Mouse (Mus musculus): ENCODE measurements at regions not wholly inside any gene's neighbourhood (a gene's known extent, or its start where the extent isn't known, plus 50 kb on each side); places are given as distances from the start of the nearest gene placed in this dataset.

GRCm38 (mm10) chr1:42008046-42008445, 687.5 kb upstream of the Pou3f3 start:
- DNase-seq (ENCODE audit: low read depth, low spot score), result no peak

GRCm38 (mm10) chr1:42012911-42013310, 682.7 kb upstream of the Pou3f3 start:
- DNase-seq (ENCODE audit: low read depth, low spot score), result no peak

- DNase-seq (ENCODE audit: low read depth, low spot score), result no peak
These were observed 676.6 kb upstream of the Pou3f3 start for GRCm38 (mm10) chr1:42018966-42019365.

- no peak for DNase-seq (ENCODE audit: low read depth, low spot score)
These were observed 669.8 kb upstream of the Pou3f3 start for GRCm38 (mm10) chr1:42025781-42026180.

- DNase-seq (ENCODE audit: low read depth, low spot score), result no peak
These were observed 669.1 kb upstream of the Pou3f3 start for GRCm38 (mm10) chr1:42026423-42026822.

- DNase-seq (ENCODE audit: low read depth, low spot score), result no peak
These were observed 661.8 kb upstream of the Pou3f3 start for GRCm38 (mm10) chr1:42033786-42034185.

- DNase-seq (ENCODE audit: low read depth, low spot score), result no peak
These were observed 660.2 kb upstream of the Pou3f3 start for GRCm38 (mm10) chr1:42035371-42035770.

- no peak for DNase-seq (ENCODE audit: low read depth, low spot score)
These were observed 654.0 kb upstream of the Pou3f3 start for GRCm38 (mm10) chr1:42041544-42041943.

GRCm38 (mm10) chr1:42058494-42058893, 637.1 kb upstream of the Pou3f3 start:
- DNase-seq (ENCODE audit: low read depth, low spot score), result no peak

GRCm38 (mm10) chr1:42070064-42070463, 625.5 kb upstream of the Pou3f3 start:
- no peak for DNase-seq (ENCODE audit: low read depth, low spot score)

GRCm38 (mm10) chr1:42096026-42096425, 599.5 kb upstream of the Pou3f3 start:
- no peak for DNase-seq (ENCODE audit: low read depth, low spot score)

GRCm38 (mm10) chr1:42098580-42098979, 597.0 kb upstream of the Pou3f3 start:
- no peak for DNase-seq (ENCODE audit: low read depth, low spot score)

- no peak for DNase-seq (ENCODE audit: low read depth, low spot score)
These were observed 588.0 kb upstream of the Pou3f3 start for GRCm38 (mm10) chr1:42107521-42107920.

- DNase-seq (ENCODE audit: low read depth, low spot score), result no peak
These were observed 587.6 kb upstream of the Pou3f3 start for GRCm38 (mm10) chr1:42107925-42108324.

GRCm38 (mm10) chr1:42152175-42152790, 543.3 kb upstream of the Pou3f3 start:
- no peak for DNase-seq (ENCODE audit: low read depth, low spot score)

- no peak for DNase-seq (ENCODE audit: low read depth, low spot score)
These were observed 542.7 kb upstream of the Pou3f3 start for GRCm38 (mm10) chr1:42152916-42153315.

GRCm38 (mm10) chr1:42167790-42168572, 527.6 kb upstream of the Pou3f3 start:
- no peak for DNase-seq (ENCODE audit: low read depth, low spot score)

GRCm38 (mm10) chr1:42169505-42169904, 526.1 kb upstream of the Pou3f3 start:
- DNase-seq (ENCODE audit: low read depth, low spot score), result no peak

GRCm38 (mm10) chr1:42186295-42186694, 509.3 kb upstream of the Pou3f3 start:
- no peak for DNase-seq (ENCODE audit: low read depth, low spot score)

GRCm38 (mm10) chr1:42228098-42228497, 467.5 kb upstream of the Pou3f3 start:
- no peak for DNase-seq (ENCODE audit: low read depth, low spot score)

GRCm38 (mm10) chr1:42229711-42230110, 465.9 kb upstream of the Pou3f3 start:
- no peak for DNase-seq (ENCODE audit: low read depth, low spot score)

GRCm38 (mm10) chr1:42230469-42231040, 465.0 kb upstream of the Pou3f3 start:
- DNase-seq (ENCODE audit: low read depth, low spot score), result no peak

- no peak for DNase-seq (ENCODE audit: low read depth, low spot score)
These were observed 464.5 kb upstream of the Pou3f3 start for GRCm38 (mm10) chr1:42231091-42231490.
